Comparison of ENCODE assay signal across 8 mouse cellular contexts in the genomic region with DNA sequence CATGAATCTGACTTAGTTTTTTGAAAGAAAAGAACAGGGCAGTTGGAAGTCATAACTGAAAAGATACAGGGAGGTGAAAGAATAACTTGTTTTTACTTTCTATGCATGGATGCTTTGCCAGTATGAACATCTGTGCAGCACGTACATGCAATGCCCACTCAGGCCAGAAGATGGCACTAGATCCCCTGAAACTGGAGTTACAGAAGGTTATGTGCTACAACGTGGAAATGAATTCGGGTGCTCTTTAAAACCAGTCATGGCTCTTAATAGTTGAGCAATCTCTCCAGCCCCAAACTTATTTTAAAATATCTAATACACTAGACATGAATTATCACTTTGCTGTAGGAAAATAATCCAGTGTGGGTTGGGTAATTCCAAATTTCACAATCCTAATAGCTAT.
A peak's percentile ranks its signal among the peaks of the same experiment; 100 is the strongest.
DNase-seq lines count a peak whose midpoint lies in the region; ATAC-seq and TF ChIP-seq lines count a peak whose summit lies in the region.

No protein-coding gene starts in this region.

- H3K9ac ChIP-seq in lung, postnatal 0 days (replicated peaks; ENCODE audit: low read depth): no peak overlapping the region

- DNase-seq in G1E (ENCODE audit: low spot score): no peak
- peak; percentile 93 for DNase-seq in brain, adult 2 months (ENCODE audit: low read depth, low spot score)
- peak; percentile 67 for DNase-seq in fibroblast of lung, adult 2 months (ENCODE audit: low read depth)
- peak; percentile 89 to 95 for DNase-seq in heart, postnatal 14 days
- DNase-seq in layer of hippocampus, adult 2 months (ENCODE audit: low spot score in 2 of 2): peak; percentile 84 to 93
- DNase-seq in lung, postnatal 0 days (ENCODE audit: low spot score): peak; percentile 93
- peak; percentile 92 for DNase-seq in right cerebral cortex, postnatal 14 days
- peak; percentile 71 to 91 for DNase-seq in urinary bladder, postnatal 4 days (ENCODE audit: low spot score in 2 of 2)

- H3K27ac ChIP-seq in layer of hippocampus, adult 2 months: no peak overlapping the region
- no peak overlapping the region for H3K27ac ChIP-seq in lung, postnatal 0 days (ENCODE audit: low read length)

- TF ChIP-seq EP300 in lung, postnatal 0 days (IDR thresholded peaks at IDR 0.05): peak; percentile 61; the same call in 1 of the 2 replicates

- H3K4me2 ChIP-seq in lung, postnatal 0 days (replicated peaks; ENCODE audit: low read depth, low read length): no peak overlapping the region

- H3K4me3 ChIP-seq in G1E (ENCODE audit: low read depth, low read length): no peak overlapping the region
- no peak overlapping the region for H3K4me3 ChIP-seq in layer of hippocampus, adult 2 months
- no peak overlapping the region for H3K4me3 ChIP-seq in lung, postnatal 0 days (ENCODE audit: low read depth, low read length)

- peaks cover 37% of the 10 kb centered on the region for H3K9me3 ChIP-seq in G1E (replicated peaks)
- H3K9me3 ChIP-seq in lung, postnatal 0 days (ENCODE audit: low read length): no peaks in the 10 kb centered on the region

- H3K4me1 ChIP-seq in G1E (ENCODE audit: insufficient read depth, low read depth, low read length): no peaks in the 10 kb centered on the region
- no peaks in the 10 kb centered on the region for H3K4me1 ChIP-seq in lung, postnatal 0 days (ENCODE audit: insufficient read depth, low read depth, low read length)

- intact Hi-C loops in heart, postnatal 14 days (cut with DNase I): loop anchor here (1.0 to 10.0 kb wide), 5 partner anchors 137 to 451 kb away; no protein-coding TSS in a partner anchor

- 5% methylated on average over 3 of the region's 3 CpGs for WGBS in lung, postnatal 0 days

- no peak for ATAC-seq in G1E (ENCODE audit: extremely low read depth, insufficient number of reproducible peaks, low FRiP score, poor library complexity, severe bottlenecking)
- peak; percentile 69 for ATAC-seq in lung, postnatal 0 days

- no peaks in the 10 kb centered on the region for H3K36me3 ChIP-seq in G1E (replicated peaks)
- no peaks in the 10 kb centered on the region for H3K36me3 ChIP-seq in lung, postnatal 0 days (ENCODE audit: insufficient read depth, low read length)

- H3K27me3 ChIP-seq in G1E (ENCODE audit: insufficient read depth, low read length): no peaks in the 10 kb centered on the region
- no peaks in the 10 kb centered on the region for H3K27me3 ChIP-seq in lung, postnatal 0 days (replicated peaks; ENCODE audit: insufficient read depth, low read length)

- peak; percentile 17; the same call in 1 of the 2 replicates for TF ChIP-seq CTCF in G1E (IDR thresholded peaks at IDR 0.05; ENCODE audit: low read depth, low read length)
- TF ChIP-seq CTCF in layer of hippocampus, adult 2 months (conservative IDR thresholded peaks at IDR 0.05): peak; percentile 99
- peak; percentile 93 for TF ChIP-seq CTCF in lung, postnatal 0 days (IDR thresholded peaks at IDR 0.05)

Comparison
In these comparisons a context has a peak if more than half of its experiments do, and no peak if none do; other contexts are left out.
1. CTCF ChIP-seq: peak in every context shown above with its lines; median percentile 99 in layer of hippocampus, adult 2 months; 93 in lung, postnatal 0 days; 17 in G1E.